Comparison of ENCODE assay signal across 10 mouse cellular contexts in the genomic region with DNA sequence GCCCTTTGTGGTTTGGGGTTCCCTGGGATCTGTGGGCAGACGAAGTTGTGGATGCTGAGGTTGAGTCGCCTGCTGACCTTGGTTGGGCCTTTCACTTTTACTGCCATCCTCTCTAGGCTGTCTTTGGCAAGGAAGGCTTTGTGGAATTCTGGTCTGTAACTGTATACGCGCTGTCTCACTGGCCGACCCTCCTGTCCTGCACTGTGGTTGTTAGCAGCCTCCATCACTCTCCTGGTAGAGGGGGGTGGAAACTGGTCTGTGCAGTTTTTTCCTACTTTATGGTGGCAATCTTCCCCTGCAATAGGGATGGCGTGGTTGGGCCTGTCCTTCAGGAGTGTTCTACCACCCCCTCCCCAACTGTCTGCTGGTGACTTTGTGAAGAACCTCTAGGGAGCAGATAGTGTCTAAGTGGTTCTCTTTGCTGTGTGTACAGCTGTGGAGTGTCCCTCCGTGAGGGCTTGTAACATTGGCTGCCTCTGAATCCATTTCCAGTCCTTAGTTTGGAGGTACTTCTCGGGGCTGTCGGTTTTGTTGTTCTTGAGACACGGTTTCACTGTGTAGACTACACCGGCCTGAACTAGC. TPM values are rescaled to one million over a fixed set of nuclear protein-coding genes. Genes with fewer than 3 reads are reported as not detected.
DNase-seq lines count a peak whose midpoint lies in the region; ATAC-seq and TF ChIP-seq lines count a peak whose summit lies in the region.
"Had no signal": no experiment of that assay in that cellular context is flagged by ENCODE, and none has a peak within 500 bp of the region (broad histone marks: within the 10 kb centered on the region; RNA-seq: fewer than 3 reads in every experiment).

No protein-coding gene starts in this region.

- H3ac ChIP-seq in myocyte (ENCODE audit: control insufficient read depth, insufficient read length): no peak overlapping the region

- no peaks in the 10 kb centered on the region for H3K27me3 ChIP-seq in heart, embryonic 15.5 days
- H3K27me3 ChIP-seq in lung, postnatal 0 days (replicated peaks; ENCODE audit: insufficient read depth, low read length): no peaks in the 10 kb centered on the region
- no peaks in the 10 kb centered on the region for H3K27me3 ChIP-seq in embryonic facial prominence, embryonic 12.5 days
- H3K27me3 ChIP-seq in myocyte (ENCODE audit: control insufficient read depth, insufficient read depth, insufficient read length): no peaks in the 10 kb centered on the region
- H3K27me3 ChIP-seq in thymus, adult 2 months (ENCODE audit: control insufficient read depth, insufficient read depth, low read length): no peaks in the 10 kb centered on the region
- H3K27me3 ChIP-seq: CH12.LX had no signal

- peaks cover 18% of the 10 kb centered on the region for H3K36me3 ChIP-seq in heart, embryonic 15.5 days
- peaks cover 9% of the 10 kb centered on the region; the same call in 1 of the 2 replicates for H3K36me3 ChIP-seq in lung, postnatal 0 days (ENCODE audit: insufficient read depth, low read length)
- H3K36me3 ChIP-seq in embryonic facial prominence, embryonic 12.5 days: peaks cover 19% of the 10 kb centered on the region
- H3K36me3 ChIP-seq in myocyte (ENCODE audit: control insufficient read depth, insufficient read depth): peaks cover 12% of the 10 kb centered on the region
- peaks cover 17% of the 10 kb centered on the region for H3K36me3 ChIP-seq in thymus, adult 2 months (ENCODE audit: control insufficient read depth, insufficient read depth, low read length)

- ATAC-seq in heart, embryonic 15.5 days (replicated peaks; ENCODE audit: insufficient number of reproducible peaks, insufficient read depth, low FRiP score, low read depth): 0 out of 2 replicates have a peak, but pooled peaks have one; percentile 45
- ATAC-seq in lung, postnatal 0 days: no peak
- ATAC-seq in embryonic facial prominence, embryonic 12.5 days (ENCODE audit: insufficient number of reproducible peaks, insufficient read depth, low FRiP score, low TSS enrichment): peak; percentile 76; the same call in 1 of the 2 replicates

- 55% methylated on average over 11 of the region's 11 CpGs for WGBS in heart, embryonic 15.5 days
- 47% methylated on average over 11 of the region's 11 CpGs for WGBS in lung, postnatal 0 days
- WGBS in embryonic facial prominence, embryonic 12.5 days: 53% methylated on average over 11 of the region's 11 CpGs
- 88% methylated on average over 11 of the region's 11 CpGs for WGBS in thymus, adult 2 months

- H3K9ac ChIP-seq in heart, embryonic 15.5 days: no peak overlapping the region
- H3K9ac ChIP-seq in lung, postnatal 0 days (replicated peaks; ENCODE audit: low read depth): no peak overlapping the region
- no peak overlapping the region for H3K9ac ChIP-seq in embryonic facial prominence, embryonic 12.5 days

- TF ChIP-seq POLR2A in myocyte (IDR thresholded peaks at IDR 0.05; ENCODE audit: insufficient read length, low read depth): no peak
- no peak for TF ChIP-seq POLR2A in thymus, adult 2 months (IDR thresholded peaks at IDR 0.05; ENCODE audit: control insufficient read depth, extremely low read depth, insufficient read depth, low read length, poor library complexity)

- TF ChIP-seq EP300 in lung, postnatal 0 days (IDR thresholded peaks at IDR 0.05): no peak

- H3K4me3 ChIP-seq in heart, embryonic 15.5 days: no peak overlapping the region
- H3K4me3 ChIP-seq in lung, postnatal 0 days (ENCODE audit: low read depth, low read length): no peak overlapping the region
- H3K4me3 ChIP-seq in embryonic facial prominence, embryonic 12.5 days: no peak overlapping the region
- H3K4me3 ChIP-seq in myocyte: no peak overlapping the region
- H3K4me3 ChIP-seq in thymus, adult 2 months (ENCODE audit: control insufficient read depth, insufficient read depth, low read length): no peak overlapping the region

- no peak overlapping the region for H3K4me2 ChIP-seq in heart, embryonic 15.5 days
- no peak overlapping the region for H3K4me2 ChIP-seq in lung, postnatal 0 days (replicated peaks; ENCODE audit: low read depth, low read length)
- no peak overlapping the region for H3K4me2 ChIP-seq in embryonic facial prominence, embryonic 12.5 days (replicated peaks)
- peak overlapping the region; percentile 67 for H3K4me2 ChIP-seq in myocyte (ENCODE audit: low read depth)

- H3K9me3 ChIP-seq in heart, embryonic 15.5 days (replicated peaks): no peaks in the 10 kb centered on the region
- no peaks in the 10 kb centered on the region for H3K9me3 ChIP-seq in lung, postnatal 0 days (ENCODE audit: low read length)
- H3K9me3 ChIP-seq in embryonic facial prominence, embryonic 12.5 days: no peaks in the 10 kb centered on the region

- peaks cover 13% of the 10 kb centered on the region for H3K4me1 ChIP-seq in heart, embryonic 15.5 days (replicated peaks)
- no peaks in the 10 kb centered on the region for H3K4me1 ChIP-seq in lung, postnatal 0 days (ENCODE audit: insufficient read depth, low read depth, low read length)
- peaks cover 11% of the 10 kb centered on the region for H3K4me1 ChIP-seq in embryonic facial prominence, embryonic 12.5 days
- no peaks in the 10 kb centered on the region for H3K4me1 ChIP-seq in thymus, adult 2 months (replicated peaks; ENCODE audit: control insufficient read depth, insufficient read depth, low read length)

- no peak for DNase-seq in heart, postnatal 4 days
- DNase-seq in lung, postnatal 0 days (ENCODE audit: low spot score): no peak
- no peak for DNase-seq in lung, postnatal 10 days
- no peak for DNase-seq in thymus, adult 2 months
- DNase-seq in ovary, postnatal 36 days (ENCODE audit: low spot score): no peak
- DNase-seq: midbrain, embryonic 14.5 days had no signal

- no peaks in the 10 kb centered on the region for H3K79me2 ChIP-seq in myocyte (ENCODE audit: control insufficient read depth, insufficient read depth)

- TF ChIP-seq CTCF in lung, postnatal 0 days (IDR thresholded peaks at IDR 0.05): no peak
- TF ChIP-seq CTCF in thymus, adult 2 months (IDR thresholded peaks at IDR 0.05; ENCODE audit: borderline replicate concordance, control insufficient read depth, extremely low read depth, insufficient read depth, low read length, poor library complexity): no peak

- H3K27ac ChIP-seq in heart, embryonic 15.5 days: no peak overlapping the region
- 0 out of 2 replicates have a peak overlapping the region, but pooled peaks have one; percentile 64 for H3K27ac ChIP-seq in lung, postnatal 0 days (ENCODE audit: low read length)
- H3K27ac ChIP-seq in embryonic facial prominence, embryonic 12.5 days: peak overlapping the region; percentile 67
- no peak overlapping the region for H3K27ac ChIP-seq in thymus, adult 2 months (ENCODE audit: control insufficient read depth, insufficient read depth, low read length)

TF ChIP-seq in myocyte, 11 proteins besides CTCF, POLR2A, EP300 and RAD21:
- TF ChIP-seq MYOG (IDR thresholded peaks at IDR 0.05; ENCODE audit: control insufficient read depth in 1 of 3, insufficient read depth in 1 of 3, insufficient read length in 2 of 3, low read depth in 2 of 3): no peak
- TF ChIP-seq MYOD1 (IDR thresholded peaks at IDR 0.05; ENCODE audit: control insufficient read depth in 1 of 3, insufficient read length in 2 of 3, low read depth in 2 of 3): peak in 1 of 3 experiments; percentile 8
- TF ChIP-seq POLR2AphosphoS2 (IDR thresholded peaks at IDR 0.05; ENCODE audit: insufficient read length, low read depth): no peak
- TF ChIP-seq CEBPB (IDR thresholded peaks at IDR 0.05; ENCODE audit: insufficient read depth, poor library complexity, severe bottlenecking): no peak
- TF ChIP-seq TCF3 (IDR thresholded peaks at IDR 0.05; ENCODE audit: insufficient read length, low read depth): no peak
- no peak for TF ChIP-seq USF1 (IDR thresholded peaks at IDR 0.05; ENCODE audit: low read depth)
- no peak for TF ChIP-seq REST (IDR thresholded peaks at IDR 0.05; ENCODE audit: insufficient read depth, insufficient read length)
- TF ChIP-seq TCF12 (IDR thresholded peaks at IDR 0.05; ENCODE audit: insufficient read depth, poor library complexity, severe bottlenecking): no peak

RNA-seq across cellular contexts. Expression of gene Ltc4s, which starts 14.4 kb away (rescaled TPM):
- polyA plus RNA-seq in heart, embryonic 15.5 days (2015; fragmentation: Nextera tagmentation; extraction: Ambion mirVana): 1.6 and 2.6 TPM in 2 replicates
- total RNA-seq in heart, postnatal 4 days (2021): 1 to 10 TPM; 2.0 to 2.7 TPM
- 21.8 and 21.9 TPM in 2 replicates for polyA plus RNA-seq in lung, postnatal 0 days (2015; fragmentation: Nextera tagmentation; extraction: Ambion mirVana)
- polyA plus RNA-seq in embryonic facial prominence, embryonic 12.5 days (2016; fragmentation: Nextera tagmentation; extraction: Ambion mirVana): 0.62 and 0.74 TPM in 2 replicates
- 1.8 TPM for polyA plus RNA-seq in myocyte (2012; fragmentation: generic; extraction: Trizol)
- 34.4 and 46.9 TPM in 2 replicates for polyA plus RNA-seq in thymus, adult 2 months (2012; rRNA removed)

RNA-seq across cellular contexts. Expression of gene Maml1, which starts 39.3 kb away (rescaled TPM):
- polyA plus RNA-seq in heart, embryonic 15.5 days (2015; fragmentation: Nextera tagmentation; extraction: Ambion mirVana): 3.2 and 3.8 TPM in 2 replicates
- 10 to 100 TPM; 19.6 to 20.2 TPM for total RNA-seq in heart, postnatal 4 days (2021)
- polyA plus RNA-seq in lung, postnatal 0 days (2015; fragmentation: Nextera tagmentation; extraction: Ambion mirVana): 5.2 and 6.2 TPM in 2 replicates
- polyA plus RNA-seq in embryonic facial prominence, embryonic 12.5 days (2016; fragmentation: Nextera tagmentation; extraction: Ambion mirVana): 9.2 and 9.7 TPM in 2 replicates
- polyA plus RNA-seq in myocyte (2012; fragmentation: generic; extraction: Trizol): 13.7 TPM
- 35.3 and 41.4 TPM in 2 replicates for polyA plus RNA-seq in thymus, adult 2 months (2012; rRNA removed)

RNA-seq across cellular contexts. Expression of gene Mgat4b, which starts 42.1 kb away (rescaled TPM):
- 29.2 and 35.5 TPM in 2 replicates for polyA plus RNA-seq in heart, embryonic 15.5 days (2015; fragmentation: Nextera tagmentation; extraction: Ambion mirVana)
- total RNA-seq in heart, postnatal 4 days (2021): 100 to 1,000 TPM; 117 to 120 TPM
- 43.4 and 44.4 TPM in 2 replicates for polyA plus RNA-seq in lung, postnatal 0 days (2015; fragmentation: Nextera tagmentation; extraction: Ambion mirVana)
- polyA plus RNA-seq in embryonic facial prominence, embryonic 12.5 days (2016; fragmentation: Nextera tagmentation; extraction: Ambion mirVana): 38.1 and 40.7 TPM in 2 replicates
- 89.2 TPM for polyA plus RNA-seq in myocyte (2012; fragmentation: generic; extraction: Trizol)
- polyA plus RNA-seq in thymus, adult 2 months (2012; rRNA removed): 29.5 and 29.7 TPM in 2 replicates

RNA-seq across cellular contexts. Expression of gene Sqstm1, which starts 42.1 kb away (rescaled TPM):
- polyA plus RNA-seq in heart, embryonic 15.5 days (2015; fragmentation: Nextera tagmentation; extraction: Ambion mirVana): 213 and 270 TPM in 2 replicates
- total RNA-seq in heart, postnatal 4 days (2021): 100 to 1,000 TPM; 178 to 180 TPM
- 405 and 426 TPM in 2 replicates for polyA plus RNA-seq in lung, postnatal 0 days (2015; fragmentation: Nextera tagmentation; extraction: Ambion mirVana)
- polyA plus RNA-seq in embryonic facial prominence, embryonic 12.5 days (2016; fragmentation: Nextera tagmentation; extraction: Ambion mirVana): 187 and 192 TPM in 2 replicates
- polyA plus RNA-seq in myocyte (2012; fragmentation: generic; extraction: Trizol): 873 TPM
- polyA plus RNA-seq in thymus, adult 2 months (2012; rRNA removed): 159 and 173 TPM in 2 replicates

Comparison
In these comparisons a context has a peak if more than half of its experiments do, and no peak if none do; other contexts are left out.
1. H3K27ac ChIP-seq: peak in lung, postnatal 0 days (single experiment) and embryonic facial prominence, embryonic 12.5 days (single experiment); none in heart, embryonic 15.5 days (single experiment) and thymus, adult 2 months (single experiment).